Mouse (Mus musculus) urinary bladder, postnatal 4 days (tissue): Measurements from ENCODE around the gene Nrip1.

Experiments used
- DNase-seq, 2 experiments: peaks; one replicate each; pipeline ENCODE4 v3.0.0; 2021 to 2022; ENCODE audit warnings: low spot score in 2 of 2

Nrip1 gene

DNA sequence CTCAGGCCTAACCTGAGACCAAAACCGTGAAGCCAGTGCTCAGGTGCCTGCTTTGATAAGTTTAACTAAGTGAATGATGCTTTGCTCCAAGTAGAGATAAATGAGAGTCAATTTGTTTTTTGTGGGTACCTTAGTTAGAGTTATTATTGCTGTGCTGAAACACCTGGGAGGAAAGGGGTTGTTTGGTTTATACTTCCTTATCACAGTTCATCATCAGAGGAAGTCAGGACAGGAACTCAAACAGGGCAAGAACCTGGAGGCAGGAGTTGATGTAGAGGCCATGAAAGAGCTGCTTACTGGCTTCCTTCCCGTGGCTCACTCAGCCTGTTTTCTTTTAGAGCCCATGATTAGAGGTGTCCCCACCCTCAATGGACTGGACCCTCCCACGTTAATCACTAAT lies 89.8 kb downstream of the Nrip1 start:
- DNase-seq = no peak

GRCm38 (mm10) chr16:76281850-76282249 lies 91.8 kb downstream of the Nrip1 start:
- DNase-seq = no peak

DNA sequence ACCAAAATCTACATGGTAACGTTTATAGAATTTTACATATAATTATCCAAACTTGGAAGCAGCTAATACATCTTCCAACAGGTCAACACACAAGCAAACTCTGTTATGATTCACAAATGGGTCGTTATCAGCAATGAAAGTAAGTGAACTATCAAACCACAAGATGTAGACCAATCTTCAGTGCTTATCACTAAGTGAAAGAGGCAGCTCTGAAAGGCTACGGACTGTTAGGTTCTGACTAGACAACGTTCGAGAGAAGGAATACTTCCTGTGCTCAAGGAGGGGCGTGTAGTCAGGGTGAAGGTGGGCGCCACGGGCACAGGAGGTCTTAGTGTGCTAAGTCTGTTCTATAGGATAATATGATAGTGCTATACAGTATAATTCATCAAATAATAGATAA lies 93.3 kb downstream of the Nrip1 start:
- DNase-seq = no peak

- DNase-seq = no peak
Observed at GRCm38 (mm10) chr16:76276271-76276670, 97.4 kb downstream of the Nrip1 start.

GRCm38 (mm10) chr16:76275584-76275983 lies 98.0 kb downstream of the Nrip1 start:
- DNase-seq = no peak

- DNase-seq = no peak
Observed at GRCm38 (mm10) chr16:76275166-76275565, 98.5 kb downstream of the Nrip1 start.

DNA sequence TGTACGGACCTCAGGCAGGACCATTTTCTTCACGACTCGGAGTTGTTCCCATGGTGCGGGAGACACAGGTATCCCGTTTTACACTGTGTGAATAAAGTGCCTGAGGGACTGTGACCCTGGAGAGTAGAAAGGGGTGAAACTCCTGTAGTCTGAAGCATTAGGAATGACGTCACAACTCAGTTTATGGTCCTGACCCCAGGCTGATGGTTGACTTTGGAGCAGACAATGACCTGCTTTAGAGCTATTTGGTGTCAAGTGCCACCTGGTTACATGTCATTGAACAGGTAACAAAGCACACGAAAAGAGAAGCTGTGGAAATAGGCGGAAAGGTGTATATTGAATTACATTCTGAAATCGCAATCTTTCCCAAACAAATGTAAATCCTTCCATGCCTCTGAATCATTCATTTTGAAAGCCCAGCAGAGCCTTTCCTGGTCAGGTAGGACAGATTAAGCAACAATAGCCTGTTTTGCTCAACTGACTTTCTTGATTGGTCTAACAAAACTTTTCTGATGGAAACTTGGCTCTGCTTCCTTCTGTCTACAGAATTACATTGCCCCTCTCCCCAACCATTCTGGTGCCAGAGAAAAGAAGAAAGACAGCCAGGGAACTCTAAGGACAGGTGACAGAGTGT lies 106.9 kb downstream of the Nrip1 start:
- no peak for DNase-seq

DNA sequence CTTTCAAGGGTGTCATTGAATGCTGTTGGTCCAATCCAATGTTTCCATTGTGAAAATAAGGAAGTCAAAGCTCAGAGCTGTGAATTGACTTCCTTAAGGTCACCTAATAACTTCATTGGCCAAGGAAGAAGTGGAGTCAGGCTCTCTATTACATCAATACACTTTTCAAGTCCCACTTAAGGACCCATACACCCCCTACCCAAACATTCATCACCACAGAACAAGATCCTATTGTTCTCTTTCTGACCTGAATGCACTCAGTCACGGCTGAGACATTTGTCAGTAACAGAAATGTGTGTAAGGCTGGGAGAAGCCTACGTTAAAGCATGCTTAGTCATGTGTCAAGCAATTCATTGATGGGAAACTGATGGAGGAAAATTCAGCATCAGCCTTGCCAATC lies 107.8 kb downstream of the Nrip1 start:
- no peak for DNase-seq

DNA sequence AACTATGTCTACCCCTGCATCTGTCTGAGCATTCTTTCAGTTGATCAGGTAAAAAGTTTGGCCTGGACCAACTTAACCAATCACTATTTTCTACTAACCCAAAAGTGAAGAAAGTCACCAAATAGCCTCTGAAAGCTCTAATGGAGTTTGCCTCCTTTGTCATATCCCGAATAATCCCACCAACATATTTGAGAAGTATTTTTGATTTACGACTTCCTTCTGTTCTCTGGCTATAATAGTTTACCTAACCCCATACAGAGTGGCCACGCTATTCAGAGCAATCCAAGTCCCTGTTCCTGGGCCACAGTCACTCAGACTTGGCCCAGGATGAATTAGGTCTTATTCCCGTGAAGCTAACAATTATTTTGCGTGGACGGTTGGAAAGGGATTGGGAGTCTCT lies 108.3 kb downstream of the Nrip1 start:
- no peak for DNase-seq

DNA sequence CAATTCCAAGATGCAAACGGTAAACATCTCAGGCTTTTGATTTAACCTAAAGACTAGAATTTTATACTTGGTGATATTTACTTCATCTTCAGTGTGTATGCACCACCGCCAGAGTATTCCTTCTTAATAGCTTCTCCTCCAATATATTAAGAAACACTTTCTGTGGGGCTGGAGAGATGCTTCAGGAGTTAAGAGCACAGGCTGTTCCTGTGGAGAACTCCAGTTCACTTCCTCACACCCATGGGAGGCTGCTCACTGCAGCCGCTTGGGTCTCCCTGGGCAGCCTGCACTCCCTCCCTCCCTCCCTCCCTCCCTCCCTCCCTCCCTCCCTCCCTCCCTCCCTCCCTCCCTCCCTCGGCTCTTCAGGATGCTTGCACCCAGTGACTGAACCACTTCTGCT lies 110.2 kb downstream of the Nrip1 start:
- DNase-seq = no peak

DNA sequence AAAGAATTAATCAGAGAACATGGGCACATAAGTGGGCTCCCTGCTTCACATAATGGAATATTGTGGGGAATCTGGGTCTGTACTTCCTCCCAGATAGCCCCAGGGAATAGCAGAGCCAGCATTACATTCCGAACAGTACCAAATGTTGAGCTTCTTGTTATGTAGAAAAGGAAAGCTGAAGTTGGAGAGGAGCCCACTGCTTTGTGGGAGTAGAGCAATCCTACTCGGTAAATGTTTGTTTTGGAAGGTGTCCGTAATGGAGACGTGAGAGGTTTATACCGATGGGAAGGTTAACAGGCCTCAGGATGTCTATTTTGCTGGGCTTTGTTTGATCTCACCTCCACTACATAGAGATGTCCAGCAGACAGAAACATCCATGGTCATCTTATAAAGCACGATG lies 113.3 kb downstream of the Nrip1 start:
- no peak for DNase-seq

DNA sequence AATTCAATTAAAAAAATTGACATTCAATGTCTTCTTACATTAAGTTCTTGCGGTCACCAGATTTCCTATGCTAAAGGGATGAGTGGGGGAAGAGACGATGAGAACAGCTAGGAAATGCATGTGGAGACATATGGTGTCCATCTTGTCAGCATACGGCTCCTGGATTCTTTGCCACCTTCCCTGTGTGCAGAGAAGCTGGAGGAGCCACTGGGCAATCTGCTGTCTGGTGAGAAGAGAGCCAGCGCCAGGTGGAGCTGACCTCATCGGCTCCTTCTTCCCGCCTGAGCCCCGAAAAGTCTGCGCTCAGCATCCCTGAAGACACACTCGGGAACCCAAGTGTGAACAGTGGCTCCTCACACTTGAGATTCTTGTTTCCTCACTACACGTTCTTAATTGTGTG lies 121.8 kb downstream of the Nrip1 start:
- no peak for DNase-seq

GRCm38 (mm10) chr16:76249345-76250091 lies 124.1 kb downstream of the Nrip1 start:
- no peak for DNase-seq

DNA sequence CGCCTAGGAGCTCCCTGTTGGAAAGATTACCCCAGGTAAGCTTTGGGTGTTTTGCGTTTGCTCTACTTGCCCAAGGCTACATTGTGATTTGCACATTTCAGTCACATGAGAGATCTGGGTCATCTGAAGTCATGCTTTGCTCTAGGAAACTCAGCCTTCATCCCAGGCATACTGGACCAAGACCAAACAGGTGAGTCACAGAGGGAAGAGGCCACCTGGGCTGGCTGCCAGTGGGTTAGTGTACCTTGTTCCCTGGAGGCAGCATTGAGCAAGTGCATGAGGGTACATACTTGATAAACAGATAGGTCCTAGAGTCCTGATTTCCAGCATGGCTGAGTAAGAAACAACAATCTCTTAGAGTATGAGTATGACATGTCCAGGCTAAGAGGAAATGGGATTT lies 130.8 kb downstream of the Nrip1 start:
- DNase-seq = no peak

DNA sequence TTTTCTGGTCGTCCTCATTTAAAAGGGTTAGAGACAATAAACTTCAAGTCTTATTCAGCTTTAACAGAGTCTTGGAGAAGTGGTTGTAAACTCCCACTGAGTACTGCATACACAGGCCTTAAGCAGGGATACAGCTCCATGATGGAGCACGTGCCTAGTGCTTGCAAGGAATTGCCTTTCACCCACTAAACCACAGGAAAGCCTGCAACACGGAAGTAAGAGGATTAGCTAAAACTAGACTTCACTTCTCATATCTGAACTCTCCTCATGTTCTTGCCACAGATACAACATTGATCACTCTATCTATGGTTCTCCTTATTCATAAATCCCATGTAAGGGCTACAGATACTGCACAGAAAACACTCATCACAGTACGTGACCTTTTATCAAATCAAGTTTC lies 132.4 kb downstream of the Nrip1 start:
- DNase-seq = no peak

GRCm38 (mm10) chr16:76239353-76239752 lies 134.3 kb downstream of the Nrip1 start:
- DNase-seq = no peak

DNA sequence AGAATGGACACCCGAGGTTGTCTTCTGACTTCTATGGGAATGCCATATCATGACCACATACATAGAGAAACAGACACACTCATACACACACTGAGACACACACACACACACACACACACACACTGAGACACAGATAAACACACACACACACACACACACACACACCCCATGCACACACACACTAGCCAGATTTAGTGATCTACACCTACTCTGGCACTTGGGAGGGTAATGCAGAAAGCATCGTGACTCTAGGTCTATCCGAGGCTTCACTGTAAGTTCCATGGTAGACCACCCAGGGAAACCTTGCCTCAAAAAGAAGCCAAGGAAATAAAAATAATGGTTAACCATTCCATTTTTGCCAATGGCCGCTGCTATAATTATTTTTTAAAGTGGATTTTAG lies 134.8 kb downstream of the Nrip1 start:
- DNase-seq = no peak
